Mouse (Mus musculus): Measurements from ENCODE around the gene Slc16a13. TPM values are rescaled to one million over a fixed set of nuclear protein-coding genes. Genes with fewer than 3 reads are reported as not detected.

Gene Slc16a13
- total and polyA plus RNA-seq, 3 experiments = 2.2 to 4.0 (median 2.8) TPM

- intact Hi-C loops (cut with DNase I) = loop anchor here (5.0 kb wide), 1 partner anchor 269 kb away; no protein-coding TSS in a partner anchor
- Histone ChIP-seq H3K79me2 (replicated peaks; ENCODE audit: control insufficient read depth, insufficient read depth, low read length) (no peaks in the 10 kb centered on the region), H3K9ac (ENCODE audit: low read depth, low read length) (no peak overlapping the region), H3K4me3 (no peak overlapping the region), H3K4me1 (ENCODE audit: control insufficient read depth, insufficient read depth, low read length) (peaks cover 3% of the 10 kb centered on the region; the same call in 1 of the 2 replicates), H3K36me3 (ENCODE audit: control insufficient read depth, insufficient read depth, low read length) (no peaks in the 10 kb centered on the region), H3K27me3 (ENCODE audit: control insufficient read depth, insufficient read depth, low read length) (no peaks in the 10 kb centered on the region), H3K27ac (no peak overlapping the region)
- DNase-seq = peak; percentile 79 to 80
- TF ChIP-seq POLR2A (IDR thresholded peaks at IDR 0.05; ENCODE audit: insufficient read depth, low read depth, low read length) (no peak), EP300 (IDR thresholded peaks at IDR 0.05; ENCODE audit: insufficient read depth, low read depth, low read length) (no peak), CTCF (IDR thresholded peaks at IDR 0.05) (peak; percentile 95)
- WGBS = 39% methylated on average over 5 of the region's 5 CpGs
Observed at GRCm38 (mm10) chr11:70201691-70202090, 19.2 kb downstream of the Slc16a13 start.

GRCm38 (mm10) chr11:70200036-70200608, 20.7 kb downstream of the Slc16a13 start:
- intact Hi-C loops (cut with DNase I) = loop anchor here (5.0 kb wide), 1 partner anchor 268 kb away; no protein-coding TSS in a partner anchor
- 82% methylated on average over 5 of the region's 5 CpGs for WGBS
- H3K27ac ChIP-seq = no peak overlapping the region
- no peaks in the 10 kb centered on the region for H3K4me1 ChIP-seq (ENCODE audit: control insufficient read depth, insufficient read depth, low read length)
- no peaks in the 10 kb centered on the region for H3K27me3 ChIP-seq (ENCODE audit: control insufficient read depth, insufficient read depth, low read length)
- no peak for TF ChIP-seq CTCF (IDR thresholded peaks at IDR 0.05)
- no peak for TF ChIP-seq EP300 (IDR thresholded peaks at IDR 0.05; ENCODE audit: insufficient read depth, low read depth, low read length)
- TF ChIP-seq POLR2A (IDR thresholded peaks at IDR 0.05; ENCODE audit: insufficient read depth, low read depth, low read length) = no peak
- no peak for DNase-seq
- no peak overlapping the region for H3K4me3 ChIP-seq
- no peaks in the 10 kb centered on the region for H3K79me2 ChIP-seq (replicated peaks; ENCODE audit: control insufficient read depth, insufficient read depth, low read length)
- H3K36me3 ChIP-seq (ENCODE audit: control insufficient read depth, insufficient read depth, low read length) = no peaks in the 10 kb centered on the region
- no peak overlapping the region for H3K9ac ChIP-seq (ENCODE audit: low read depth, low read length)

- WGBS = 84% methylated on average over 8 of the region's 8 CpGs
- no peaks in the 10 kb centered on the region for H3K27me3 ChIP-seq (ENCODE audit: control insufficient read depth, insufficient read depth, low read length)
- no peak for TF ChIP-seq EP300 (IDR thresholded peaks at IDR 0.05; ENCODE audit: insufficient read depth, low read depth, low read length)
- no peak for TF ChIP-seq POLR2A (IDR thresholded peaks at IDR 0.05; ENCODE audit: insufficient read depth, low read depth, low read length)
- TF ChIP-seq CTCF (IDR thresholded peaks at IDR 0.05) = no peak
- H3K4me3 ChIP-seq = no peak overlapping the region
- H3K36me3 ChIP-seq (ENCODE audit: control insufficient read depth, insufficient read depth, low read length) = no peaks in the 10 kb centered on the region
- H3K9ac ChIP-seq (ENCODE audit: low read depth, low read length) = no peak overlapping the region
- no peaks in the 10 kb centered on the region for H3K79me2 ChIP-seq (replicated peaks; ENCODE audit: control insufficient read depth, insufficient read depth, low read length)
- intact Hi-C loops (cut with DNase I) = no loop called here
- no peak overlapping the region for H3K27ac ChIP-seq
- no peaks in the 10 kb centered on the region for H3K4me1 ChIP-seq (ENCODE audit: control insufficient read depth, insufficient read depth, low read length)
- no peak for DNase-seq
Observed at GRCm38 (mm10) chr11:70199107-70199506, 21.8 kb downstream of the Slc16a13 start.

- Histone ChIP-seq H3K9ac (ENCODE audit: low read depth, low read length) (no peak overlapping the region), H3K4me1 (ENCODE audit: control insufficient read depth, insufficient read depth, low read length) (no peaks in the 10 kb centered on the region; the same call in 1 of the 2 replicates), H3K4me3 (no peak overlapping the region), H3K36me3 (ENCODE audit: control insufficient read depth, insufficient read depth, low read length) (no peaks in the 10 kb centered on the region), H3K27ac (no peak overlapping the region), H3K27me3 (ENCODE audit: control insufficient read depth, insufficient read depth, low read length) (no peaks in the 10 kb centered on the region), H3K79me2 (replicated peaks; ENCODE audit: control insufficient read depth, insufficient read depth, low read length) (no peaks in the 10 kb centered on the region)
- TF ChIP-seq EP300 (IDR thresholded peaks at IDR 0.05; ENCODE audit: insufficient read depth, low read depth, low read length) (no peak), CTCF (IDR thresholded peaks at IDR 0.05) (no peak)
- WGBS = 68% methylated on average over 3 of the region's 3 CpGs
- DNase-seq = no peak
- intact Hi-C loops (cut with DNase I) = no loop called here
Observed at GRCm38 (mm10) chr11:70198332-70198731, 22.5 kb downstream of the Slc16a13 start.

- no peak for DNase-seq
- no peaks in the 10 kb centered on the region for H3K79me2 ChIP-seq (replicated peaks; ENCODE audit: control insufficient read depth, insufficient read depth, low read length)
- no peak for TF ChIP-seq EP300 (IDR thresholded peaks at IDR 0.05; ENCODE audit: insufficient read depth, low read depth, low read length)
- no peak for TF ChIP-seq CTCF (IDR thresholded peaks at IDR 0.05)
- TF ChIP-seq POLR2A (IDR thresholded peaks at IDR 0.05; ENCODE audit: insufficient read depth, low read depth, low read length) = no peak
- H3K4me1 ChIP-seq (ENCODE audit: control insufficient read depth, insufficient read depth, low read length) = no peaks in the 10 kb centered on the region; the same call in 1 of the 2 replicates
- H3K9ac ChIP-seq (ENCODE audit: low read depth, low read length) = no peak overlapping the region
- no peak overlapping the region for H3K27ac ChIP-seq
- intact Hi-C loops (cut with DNase I) = no loop called here
- H3K36me3 ChIP-seq (ENCODE audit: control insufficient read depth, insufficient read depth, low read length) = no peaks in the 10 kb centered on the region
- no peak overlapping the region for H3K4me3 ChIP-seq
- 44% methylated on average over 11 of the region's 11 CpGs for WGBS
- H3K27me3 ChIP-seq (ENCODE audit: control insufficient read depth, insufficient read depth, low read length) = no peaks in the 10 kb centered on the region
Observed at GRCm38 (mm10) chr11:70193354-70194285, 27.2 kb downstream of the Slc16a13 start.

GRCm38 (mm10) chr11:70192157-70192556, 28.7 kb downstream of the Slc16a13 start:
- Histone ChIP-seq H3K4me1 (ENCODE audit: control insufficient read depth, insufficient read depth, low read length) (no peaks in the 10 kb centered on the region; the same call in 1 of the 2 replicates), H3K27me3 (ENCODE audit: control insufficient read depth, insufficient read depth, low read length) (no peaks in the 10 kb centered on the region), H3K79me2 (replicated peaks; ENCODE audit: control insufficient read depth, insufficient read depth, low read length) (no peaks in the 10 kb centered on the region), H3K9ac (ENCODE audit: low read depth, low read length) (no peak overlapping the region), H3K36me3 (ENCODE audit: control insufficient read depth, insufficient read depth, low read length) (no peaks in the 10 kb centered on the region), H3K4me3 (no peak overlapping the region), H3K27ac (no peak overlapping the region)
- WGBS = 84% methylated on average over 4 of the region's 4 CpGs
- TF ChIP-seq POLR2A (IDR thresholded peaks at IDR 0.05; ENCODE audit: insufficient read depth, low read depth, low read length) (no peak), CTCF (IDR thresholded peaks at IDR 0.05) (no peak), EP300 (IDR thresholded peaks at IDR 0.05; ENCODE audit: insufficient read depth, low read depth, low read length) (no peak)
- intact Hi-C loops (cut with DNase I) = no loop called here
- no peak for DNase-seq
